Mouse (Mus musculus) intestine, embryonic 14.5 days (tissue): ENCODE results near the gene Cacna1h. TPM values are rescaled to one million over a fixed set of nuclear protein-coding genes. Genes with fewer than 3 reads are reported as not detected.
A peak's percentile ranks its signal among the peaks of the same experiment; 100 is the strongest.

ENCODE experiments used
- ATAC-seq: fragments of 200-750 bp; cut with Nextera tagmentation; replicated peaks from 2 replicates; pipeline ENCODE4 v1.8.0; 2017; ENCODE audit warnings: low read depth, moderate number of reproducible peaks, moderate TSS enrichment, moderate library complexity; ENCODE audit not compliant: low FRiP score, low TSS enrichment
- DNase-seq: peaks from one replicate; pipeline ENCODE4 v3.0.0-alpha.2; 2018; ENCODE audit warnings: low spot score
- H3K27ac ChIP-seq: fragments of 300-500 bp; sonication (generic); 2 replicates; pipeline ENCODE4 v1.5.1; 2014; ENCODE audit warnings: low read depth, mild to moderate bottlenecking, control low read depth
- H3K27me3 ChIP-seq: fragments of 300-500 bp; sonication (generic); replicated peaks from 2 replicates; pipeline ENCODE4 v1.6.1; 2014; ENCODE audit warnings: low read length, control low read depth; ENCODE audit not compliant: control insufficient read depth, insufficient read depth
- H3K36me3 ChIP-seq: fragments of 300-500 bp; sonication (generic); 2 replicates; pipeline ENCODE4 v1.6.1; 2014; ENCODE audit warnings: low read length, control low read depth; ENCODE audit not compliant: control insufficient read depth, insufficient read depth
- H3K4me1 ChIP-seq: fragments of 300-500 bp; sonication (generic); replicated peaks from 2 replicates; pipeline ENCODE4 v1.6.1; 2014; ENCODE audit warnings: low read length, control low read depth, mixed read lengths; ENCODE audit not compliant: control insufficient read depth, insufficient read depth
- H3K4me2 ChIP-seq: fragments of 300-500 bp; sonication (generic); 2 replicates; pipeline ENCODE4 v1.6.1; 2014; ENCODE audit warnings: low read length
- H3K4me3 ChIP-seq: fragments of 300-500 bp; sonication (generic); 2 replicates; pipeline ENCODE4 v1.5.1; 2014; ENCODE audit warnings: low read depth, low read length, control low read depth, mixed read lengths
- H3K9ac ChIP-seq: fragments of 300-500 bp; sonication (generic); 2 replicates; pipeline ENCODE4 v1.6.1; 2014; ENCODE audit warnings: mild to moderate bottlenecking, low read length
- H3K9me3 ChIP-seq: fragments of 300-500 bp; sonication (generic); 2 replicates; pipeline ENCODE4 v1.6.1; 2016; ENCODE audit warnings: low read length, control low read depth; ENCODE audit not compliant: control insufficient read depth
- WGBS: fragments of 180-500 bp; shearing (Covaris S2); extraction: QIAGEN DNeasy Blood & Tissue Kit; methylation state at CpG from one replicate; pipeline ENCODE4 v1.1.7; 2014; 5-methylcytosine and 5-hydroxymethylcytosine counted together
- polyA plus RNA-seq: library from polyadenylated mRNA; unstranded; fragments of >200 nt; fragmentation: Nextera tagmentation; extraction: Ambion mirVana; gene quantifications from 2 replicates; pipeline ENCODE4 v1.2.1, GENCODE M21; 2014

Cacna1h gene
- polyA plus RNA-seq, 1 experiment from 2014 or later: 6.6 TPM

- no peaks in the 10 kb centered on the region for H3K4me1 ChIP-seq
- H3K9ac ChIP-seq: no peak within 1 kb of the TSS
- no peaks in the 10 kb centered on the region for H3K9me3 ChIP-seq
- H3K27ac ChIP-seq: no peak within 1 kb of the TSS
- 88% methylated on average over 4 of the region's 4 CpGs for WGBS
- H3K36me3 ChIP-seq: no peaks in the 10 kb centered on the region
- H3K4me2 ChIP-seq: no peak within 1 kb of the TSS
- DNase-seq: no peak
- no peak within 1 kb of the TSS for H3K4me3 ChIP-seq
- no peak for ATAC-seq
- no peaks in the 10 kb centered on the region for H3K27me3 ChIP-seq
These were observed 88.1 kb downstream of the Cacna1h start, which contains the start of gene Tpsab1 for GRCm38 (mm10) chr17:25345462-25345861. Gene Tpsab1 (minus strand): TSS chr17:25345562.

GRCm38 (mm10) chr17:25341490-25341889 is 92.1 kb downstream of the Cacna1h start:
- DNase-seq: no peak
- ATAC-seq: no peak
- WGBS: 41% methylated on average over 3 of the region's 3 CpGs

GRCm38 (mm10) chr17:25340003-25340402 is 93.6 kb downstream of the Cacna1h start:
- H3K27me3 ChIP-seq: no peaks in the 10 kb centered on the region
- 91% methylated on average over 6 of the region's 6 CpGs for WGBS
- no peak overlapping the region for H3K4me3 ChIP-seq
- no peak overlapping the region for H3K4me2 ChIP-seq
- DNase-seq: no peak
- no peaks in the 10 kb centered on the region for H3K36me3 ChIP-seq
- H3K4me1 ChIP-seq: no peaks in the 10 kb centered on the region
- no peak overlapping the region for H3K27ac ChIP-seq
- H3K9ac ChIP-seq: no peak overlapping the region
- no peaks in the 10 kb centered on the region for H3K9me3 ChIP-seq
- ATAC-seq: no peak

More at GRCm38 (mm10) chr17:25341490-25341889, 92.1 kb downstream of the Cacna1h start:
- no peak overlapping the region for H3K9ac ChIP-seq
- no peaks in the 10 kb centered on the region for H3K9me3 ChIP-seq
- H3K27ac ChIP-seq: no peak overlapping the region
- H3K4me3 ChIP-seq: no peak overlapping the region
- H3K4me1 ChIP-seq: no peaks in the 10 kb centered on the region
- H3K27me3 ChIP-seq: no peaks in the 10 kb centered on the region
- H3K36me3 ChIP-seq: no peaks in the 10 kb centered on the region
- H3K4me2 ChIP-seq: no peak overlapping the region

GRCm38 (mm10) chr17:25338218-25338617 is 95.4 kb downstream of the Cacna1h start:
- DNase-seq (no peak), ATAC-seq (no peak)
- 0 out of 2 replicates have a peak, but pooled peaks cover 6% of the 10 kb centered on the region for H3K27me3 ChIP-seq
- H3K4me2 ChIP-seq: no peak overlapping the region
- H3K4me3 ChIP-seq: no peak overlapping the region
- no peaks in the 10 kb centered on the region for H3K4me1 ChIP-seq
- no peaks in the 10 kb centered on the region for H3K36me3 ChIP-seq
- H3K27ac ChIP-seq: no peak overlapping the region
- no peaks in the 10 kb centered on the region for H3K9me3 ChIP-seq
- WGBS: 77% methylated on average over 4 of the region's 4 CpGs
- H3K9ac ChIP-seq: no peak overlapping the region

GRCm38 (mm10) chr17:25333943-25334342 is 99.6 kb downstream of the Cacna1h start:
- Histone ChIP-seq H3K27ac (no peak overlapping the region), H3K4me2 (no peak overlapping the region), H3K9me3 (no peaks in the 10 kb centered on the region), H3K36me3 (no peaks in the 10 kb centered on the region), H3K27me3 (peaks cover 6% of the 10 kb centered on the region; the same call in 1 of the 2 replicates), H3K4me3 (no peak overlapping the region), H3K9ac (no peak overlapping the region), H3K4me1 (no peaks in the 10 kb centered on the region)
- 2% methylated on average over 8 of the region's 8 CpGs for WGBS
- ATAC-seq (no peak), DNase-seq (peak; percentile 86)

GRCm38 (mm10) chr17:25332321-25332720 is 101.3 kb downstream of the Cacna1h start:
- ATAC-seq (no peak), DNase-seq (no peak)
- 71% methylated on average over 9 of the region's 9 CpGs for WGBS
- H3K36me3 ChIP-seq: no peaks in the 10 kb centered on the region
- H3K4me2 ChIP-seq: no peak overlapping the region
- H3K9ac ChIP-seq: no peak overlapping the region
- H3K9me3 ChIP-seq: no peaks in the 10 kb centered on the region
- no peak overlapping the region for H3K27ac ChIP-seq
- no peak overlapping the region for H3K4me3 ChIP-seq
- H3K27me3 ChIP-seq: peaks cover 6% of the 10 kb centered on the region; the same call in 1 of the 2 replicates
- no peaks in the 10 kb centered on the region for H3K4me1 ChIP-seq

Other genes with a start within 250 kb of the Cacna1h start
- 36.9 and 37.1 TPM in 2 replicates for gene BC003965, start 249.2 kb downstream of the Cacna1h start, polyA plus RNA-seq
- 4.8 and 6.2 TPM in 2 replicates for gene Unkl, start 245.4 kb downstream of the Cacna1h start, polyA plus RNA-seq
- 36.4 and 41.8 TPM in 2 replicates for gene Gnptg, start 193.7 kb downstream of the Cacna1h start, polyA plus RNA-seq
- 45.1 and 47.4 TPM in 2 replicates for gene Tsr3, start 193.6 kb downstream of the Cacna1h start, polyA plus RNA-seq
- 2.9 and 4.0 TPM in 2 replicates for gene Baiap3, start 177.4 kb downstream of the Cacna1h start, polyA plus RNA-seq
- gene Ube2i, start 159.2 kb downstream of the Cacna1h start, polyA plus RNA-seq: 579 and 640 TPM in 2 replicates
- gene Prss34, start 135.4 kb downstream of the Cacna1h start, polyA plus RNA-seq: 0.39 TPM in 1 of 2 replicates, not detected in the other
- gene Prss28, start 125.1 kb downstream of the Cacna1h start, polyA plus RNA-seq: not detected in 2 replicates
- not detected in 2 replicates for gene Prss29, start 115.1 kb downstream of the Cacna1h start, polyA plus RNA-seq
- not detected in 2 replicates for gene Tpsab1, start 88.2 kb downstream of the Cacna1h start, polyA plus RNA-seq
- gene Tpsb2, start 67.5 kb downstream of the Cacna1h start, polyA plus RNA-seq: 0.66 and 0.89 TPM in 2 replicates
- 2.1 and 6.3 TPM in 2 replicates for gene Tpsg1, start 64.5 kb downstream of the Cacna1h start, polyA plus RNA-seq
- gene Tekt4, start 20.8 kb upstream of the Cacna1h start, polyA plus RNA-seq: 0.35 TPM in 1 of 2 replicates, not detected in the other
- gene Sstr5, start 63.5 kb upstream of the Cacna1h start, polyA plus RNA-seq: 0.19 and 0.36 TPM in 2 replicates
- 9.1 and 9.4 TPM in 2 replicates for gene Sox8, start 136.9 kb upstream of the Cacna1h start, polyA plus RNA-seq
- gene Lmf1, start 145.3 kb upstream of the Cacna1h start, polyA plus RNA-seq: 31.3 and 33.5 TPM in 2 replicates